Mouse (Mus musculus): ENCODE measurements around the gene H2-DMa.
"Not testable (repeated sequence)": the region's sequence is repeated elsewhere in the genome, so short reads cannot be mapped to it uniquely, and the experiment has no call there.

H2-DMa gene

GRCm38 (mm10) chr17:34124649-34125048 lies 5.3 kb downstream of the H2-DMa start:
- DNase-seq (ENCODE audit: low spot score in 2 of 2): no peak

GRCm38 (mm10) chr17:34126826-34127420 lies 7.6 kb downstream of the H2-DMa start:
- DNase-seq (ENCODE audit: low spot score in 2 of 2): no peak

GRCm38 (mm10) chr17:34127475-34127874 lies 8.1 kb downstream of the H2-DMa start:
- DNase-seq (ENCODE audit: low spot score in 2 of 2): peak in 1 of 2 experiments; percentile 60

GRCm38 (mm10) chr17:34128264-34128937 lies 9.1 kb downstream of the H2-DMa start:
- DNase-seq (ENCODE audit: low spot score in 2 of 2): peak in 1 of 2 experiments; percentile 61

- DNase-seq (ENCODE audit: low spot score in 2 of 2): no peak
Measured at GRCm38 (mm10) chr17:34128944-34129791, 9.8 kb downstream of the H2-DMa start.

GRCm38 (mm10) chr17:34130073-34130947 lies 11.0 kb downstream of the H2-DMa start:
- DNase-seq (ENCODE audit: low spot score in 2 of 2): no peak

GRCm38 (mm10) chr17:34131911-34132310 lies 12.6 kb downstream of the H2-DMa start:
- DNase-seq (ENCODE audit: low spot score in 2 of 2): no peak

- no peak for DNase-seq (ENCODE audit: low spot score in 2 of 2)
Measured at GRCm38 (mm10) chr17:34133289-34133688, 13.9 kb downstream of the H2-DMa start.

- no peak for DNase-seq (ENCODE audit: low spot score in 2 of 2)
Measured at GRCm38 (mm10) chr17:34134451-34134850, 15.1 kb downstream of the H2-DMa start.

- peak; percentile 98 to 99 for DNase-seq (ENCODE audit: low spot score in 2 of 2)
Measured at GRCm38 (mm10) chr17:34135297-34136224, 16.2 kb downstream of the H2-DMa start.

GRCm38 (mm10) chr17:34137601-34138000 lies 18.3 kb downstream of the H2-DMa start:
- DNase-seq (ENCODE audit: low spot score in 2 of 2): no peak

- no peak for DNase-seq (ENCODE audit: low spot score in 2 of 2)
Measured at GRCm38 (mm10) chr17:34138655-34139054, 19.3 kb downstream of the H2-DMa start.

- no peak for DNase-seq (ENCODE audit: low spot score in 2 of 2)
Measured at GRCm38 (mm10) chr17:34139416-34139815, 20.1 kb downstream of the H2-DMa start.

GRCm38 (mm10) chr17:34140240-34140639 lies 20.9 kb downstream of the H2-DMa start:
- no peak for DNase-seq (ENCODE audit: low spot score in 2 of 2)

GRCm38 (mm10) chr17:34141448-34141847 lies 22.1 kb downstream of the H2-DMa start:
- peak in 1 of 2 experiments; percentile 38 for DNase-seq (ENCODE audit: low spot score in 2 of 2)

- DNase-seq (ENCODE audit: low spot score in 2 of 2): no peak
Measured at GRCm38 (mm10) chr17:34142456-34143010, 23.2 kb downstream of the H2-DMa start.

GRCm38 (mm10) chr17:34143033-34143432 lies 23.7 kb downstream of the H2-DMa start, which contains the start of gene H2-DMb2:
H2-DMb2 (plus strand) TSS chr17:34143307.
- no peak for DNase-seq (ENCODE audit: low spot score in 2 of 2)

GRCm38 (mm10) chr17:34143461-34143860 lies 24.1 kb downstream of the H2-DMa start:
- no peak for DNase-seq (ENCODE audit: low spot score in 2 of 2)

- not testable (repeated sequence) for DNase-seq (ENCODE audit: low spot score in 2 of 2)
Measured at GRCm38 (mm10) chr17:34144221-34144620, 24.9 kb downstream of the H2-DMa start.

- DNase-seq (ENCODE audit: low spot score in 2 of 2): no peak
Measured at GRCm38 (mm10) chr17:34144960-34145371, 25.6 kb downstream of the H2-DMa start.
